Mouse (Mus musculus) CD4-positive, CD25-positive, alpha-beta regulatory T cell, adult 2 months (primary cell): ENCODE measurements around the gene Scp2.
A peak's percentile ranks its signal among the peaks of the same experiment; 100 is the strongest.
"Not testable (repeated sequence)": the region's sequence is repeated elsewhere in the genome, so short reads cannot be mapped to it uniquely, and the experiment has no call there.

Experiments
- DNase-seq: peaks from one replicate; pipeline ENCODE4 v3.0.0-alpha.2; 2012; ENCODE audit warnings: low read depth, low spot score

Gene Scp2

GRCm38 (mm10) chr4:108109728-108110127 is 35.1 kb downstream of the Scp2 start:
- DNase-seq, result no peak

- DNase-seq, result no peak
Measured at GRCm38 (mm10) chr4:108096345-108096744, 48.5 kb downstream of the Scp2 start, which contains the start of gene Podn. Gene Podn, minus strand, starts transcription at chr4:108096445.

GRCm38 (mm10) chr4:108092741-108093397 is 51.9 kb downstream of the Scp2 start:
- DNase-seq, result no peak

GRCm38 (mm10) chr4:108083993-108084392 is 60.8 kb downstream of the Scp2 start:
- no peak for DNase-seq

- DNase-seq, result no peak
Measured at GRCm38 (mm10) chr4:108083032-108083735, 61.6 kb downstream of the Scp2 start.

GRCm38 (mm10) chr4:108082401-108082806 is 62.4 kb downstream of the Scp2 start:
- DNase-seq, result peak; percentile 6

GRCm38 (mm10) chr4:108080876-108081275 is 63.9 kb downstream of the Scp2 start:
- no peak for DNase-seq

GRCm38 (mm10) chr4:108079762-108080161 is 65.0 kb downstream of the Scp2 start:
- no peak for DNase-seq

- DNase-seq, result not testable (repeated sequence)
Measured at GRCm38 (mm10) chr4:108079191-108079590, 65.6 kb downstream of the Scp2 start.

GRCm38 (mm10) chr4:108077224-108077955 is 67.4 kb downstream of the Scp2 start:
- no peak for DNase-seq

- DNase-seq, result no peak
Measured at GRCm38 (mm10) chr4:108074204-108074823, 70.5 kb downstream of the Scp2 start.

GRCm38 (mm10) chr4:108072086-108072485 is 72.7 kb downstream of the Scp2 start:
- DNase-seq, result no peak

- DNase-seq, result peak; percentile 98
Measured at GRCm38 (mm10) chr4:108071235-108071901, 73.4 kb downstream of the Scp2 start.

- DNase-seq, result no peak
Measured at GRCm38 (mm10) chr4:108070723-108071122, 74.1 kb downstream of the Scp2 start.

GRCm38 (mm10) chr4:108070286-108070685 is 74.5 kb downstream of the Scp2 start:
- no peak for DNase-seq

- no peak for DNase-seq
Measured at GRCm38 (mm10) chr4:108068081-108068480, 76.7 kb downstream of the Scp2 start.

GRCm38 (mm10) chr4:108067261-108067660 is 77.5 kb downstream of the Scp2 start:
- DNase-seq, result no peak

- DNase-seq, result no peak
Measured at GRCm38 (mm10) chr4:108066569-108066968, 78.2 kb downstream of the Scp2 start.

- no peak for DNase-seq
Measured at GRCm38 (mm10) chr4:108065176-108065844, 79.5 kb downstream of the Scp2 start.

GRCm38 (mm10) chr4:108063616-108064015 is 81.2 kb downstream of the Scp2 start:
- DNase-seq, result no peak

- DNase-seq, result no peak
Measured at GRCm38 (mm10) chr4:108062524-108062923, 82.3 kb downstream of the Scp2 start.
